Mouse (Mus musculus): ENCODE data around the gene Psip1.
"Not testable (repeated sequence)": the region's sequence is repeated elsewhere in the genome, so short reads cannot be mapped to it uniquely, and the experiment has no call there.

Gene Psip1

GRCm38 (mm10) chr4:83500154-83501036, 14.1 kb upstream of the Psip1 start:
- DNase-seq = no peak

- DNase-seq = not testable (repeated sequence)
Observed at GRCm38 (mm10) chr4:83497013-83497412, 10.8 kb upstream of the Psip1 start.

- DNase-seq = no peak
Observed at GRCm38 (mm10) chr4:83493112-83493511, 6.9 kb upstream of the Psip1 start.

DNA sequence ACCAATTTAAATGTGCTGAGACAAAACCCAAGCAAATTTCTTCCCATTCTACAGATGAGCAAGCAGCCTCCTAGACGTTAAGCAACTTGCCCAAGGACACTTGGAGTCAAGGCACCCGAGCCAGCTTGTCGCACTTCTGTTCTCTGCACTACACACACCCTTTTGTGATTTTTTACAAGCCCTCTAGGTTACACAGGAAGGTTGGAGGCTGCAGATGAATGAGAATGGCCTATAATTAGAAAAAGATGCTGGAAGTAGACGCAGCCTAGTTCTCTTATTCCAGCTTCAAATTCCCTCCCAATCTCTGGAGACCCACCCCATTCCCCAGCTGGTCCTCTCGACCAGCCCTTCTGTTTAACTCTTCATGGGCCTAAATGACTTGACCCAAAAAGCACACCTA, 2.9 kb upstream of the Psip1 start:
- DNase-seq = no peak

- peak; percentile 71 for DNase-seq
Observed at GRCm38 (mm10) chr4:83485735-83486116, 533 bp downstream of the Psip1 start.

GRCm38 (mm10) chr4:83485250-83485649, 1.0 kb downstream of the Psip1 start:
- no peak for DNase-seq

GRCm38 (mm10) chr4:83468208-83468607, 18.1 kb downstream of the Psip1 start:
- DNase-seq = no peak

- DNase-seq = no peak
Observed at GRCm38 (mm10) chr4:83467615-83468014, 18.6 kb downstream of the Psip1 start.

GRCm38 (mm10) chr4:83464827-83465226, 21.4 kb downstream of the Psip1 start:
- DNase-seq = no peak

DNA sequence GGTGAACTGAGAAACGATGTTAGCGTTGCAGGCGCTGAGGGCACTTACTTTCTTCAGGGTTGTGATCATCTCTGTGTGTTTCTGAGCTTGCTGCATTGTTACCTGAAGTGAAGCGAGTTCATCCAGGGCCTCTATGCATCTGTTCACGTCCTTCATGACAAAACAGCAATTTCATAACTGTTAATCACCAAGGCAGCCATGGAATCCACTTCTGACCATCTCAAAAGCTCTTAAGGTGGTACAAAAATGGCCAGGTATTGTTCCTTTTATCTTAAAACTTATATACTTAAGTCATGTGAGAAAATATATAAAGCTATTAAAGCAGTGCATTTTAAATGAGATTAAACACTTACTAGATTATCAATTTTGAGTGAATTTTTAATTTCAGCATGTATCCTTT, 26.2 kb downstream of the Psip1 start:
- no peak for DNase-seq

GRCm38 (mm10) chr4:83450785-83451184, 35.5 kb downstream of the Psip1 start:
- DNase-seq = no peak

- peak; percentile 9 for DNase-seq
Observed at GRCm38 (mm10) chr4:83441050-83441449, 45.2 kb downstream of the Psip1 start.

GRCm38 (mm10) chr4:83439045-83439444, 47.2 kb downstream of the Psip1 start:
- DNase-seq = no peak

GRCm38 (mm10) chr4:83438116-83438515, 48.1 kb downstream of the Psip1 start:
- DNase-seq = no peak

DNA sequence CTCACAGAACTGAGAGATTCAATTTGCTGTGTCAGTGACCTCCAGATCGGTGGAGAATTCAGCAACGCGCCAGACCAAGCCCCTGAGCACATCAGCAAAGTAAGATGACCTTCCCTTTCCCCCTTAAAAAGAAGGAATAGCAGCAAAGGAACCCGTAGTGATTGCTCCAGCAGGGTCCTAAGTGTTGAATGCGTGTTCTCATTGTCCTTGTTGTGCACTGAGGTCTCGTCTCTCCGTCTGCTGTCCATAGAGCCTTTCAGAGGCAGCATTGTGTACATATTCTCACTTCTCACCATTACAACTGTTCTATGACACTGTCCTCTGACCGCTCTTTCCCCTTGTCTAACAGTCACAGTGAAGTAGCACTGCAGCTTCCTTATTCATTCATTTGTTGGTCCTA, 49.9 kb downstream of the Psip1 start:
- no peak for DNase-seq

DNA sequence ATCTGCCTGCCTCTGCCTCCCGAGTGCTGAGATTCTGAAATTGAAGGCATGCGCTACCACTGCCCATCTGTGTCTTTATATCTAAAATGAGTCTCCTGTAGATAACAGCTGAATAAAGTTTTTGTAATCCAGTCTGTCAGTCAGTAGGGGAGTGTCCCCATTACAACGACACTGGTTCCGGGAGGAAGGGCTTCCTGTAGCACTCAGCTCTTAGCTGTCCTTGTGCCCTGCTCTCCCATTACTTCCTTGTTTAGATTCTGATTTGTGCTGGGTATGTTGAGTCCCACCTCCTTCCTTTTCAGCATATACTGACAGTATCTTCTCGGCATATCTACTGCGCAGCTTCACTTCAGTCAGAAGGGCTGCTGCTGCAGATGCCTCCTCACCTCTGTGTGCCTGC, 53.4 kb downstream of the Psip1 start:
- DNase-seq = no peak

DNA sequence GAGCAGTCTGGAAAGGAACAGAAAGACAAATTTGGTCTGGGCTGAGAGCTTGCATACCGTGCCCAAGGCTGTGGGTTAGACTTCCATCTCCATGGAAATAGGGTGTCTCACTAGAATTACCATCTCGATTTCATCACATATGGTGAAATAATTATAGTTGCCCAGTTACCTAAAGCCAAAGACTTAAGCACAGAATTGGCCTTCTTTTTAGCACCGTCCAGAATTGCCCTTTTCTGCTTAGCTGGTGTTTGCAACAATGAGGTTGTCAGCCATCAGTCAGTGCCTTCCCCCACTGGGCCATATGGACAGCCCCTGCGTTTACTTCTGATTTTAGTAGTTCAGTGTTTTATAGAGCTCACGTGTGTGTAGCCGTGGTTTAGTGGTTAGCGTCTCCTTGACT, 54.3 kb downstream of the Psip1 start:
- DNase-seq = no peak

- DNase-seq = no peak
Observed at GRCm38 (mm10) chr4:83428845-83429244, 57.4 kb downstream of the Psip1 start.

- DNase-seq = no peak
Observed at GRCm38 (mm10) chr4:83427696-83428095, 58.6 kb downstream of the Psip1 start.

- no peak for DNase-seq
Observed at GRCm38 (mm10) chr4:83427141-83427540, 59.1 kb downstream of the Psip1 start.

DNA sequence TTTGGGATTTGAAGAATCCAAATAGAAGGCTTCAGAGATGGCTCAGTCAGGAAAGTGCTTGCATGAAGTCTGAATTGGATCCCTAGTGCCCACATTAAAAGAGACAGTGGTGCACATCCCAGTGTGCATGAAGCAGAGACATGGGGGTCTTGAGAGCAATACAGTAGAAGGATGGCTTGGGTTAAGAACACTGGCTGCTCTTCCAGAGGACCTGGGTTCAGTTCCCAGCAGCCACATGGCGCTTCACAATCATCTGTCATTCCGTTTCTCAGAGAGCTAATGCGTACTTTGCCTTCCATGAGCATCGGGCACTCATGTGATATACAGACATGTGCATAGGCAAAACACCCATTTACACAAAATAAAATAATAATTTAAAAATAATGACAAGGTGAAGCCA, 61.1 kb downstream of the Psip1 start:
- no peak for DNase-seq

- DNase-seq = no peak
Observed at GRCm38 (mm10) chr4:83423641-83424040, 62.6 kb downstream of the Psip1 start.

DNA sequence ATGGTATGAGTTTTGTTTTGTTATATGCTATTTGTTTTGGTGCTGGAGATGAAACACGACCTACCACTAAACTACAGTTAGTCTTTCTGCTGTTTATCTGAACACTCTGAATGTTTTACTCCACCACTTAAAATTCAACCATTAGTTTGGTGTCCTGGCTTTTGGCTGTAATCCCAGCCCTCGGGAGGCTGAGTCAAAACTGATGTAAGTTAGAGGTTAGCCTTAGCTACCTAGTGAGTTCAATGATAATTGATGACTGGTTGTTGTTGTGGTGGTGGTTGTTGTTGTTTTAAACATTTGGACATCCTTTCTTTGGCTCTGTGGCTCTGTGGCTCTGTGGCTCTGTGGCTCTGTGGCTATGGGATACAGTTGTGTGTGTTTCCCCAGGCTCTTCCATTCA, 67.5 kb downstream of the Psip1 start:
- no peak for DNase-seq

DNA sequence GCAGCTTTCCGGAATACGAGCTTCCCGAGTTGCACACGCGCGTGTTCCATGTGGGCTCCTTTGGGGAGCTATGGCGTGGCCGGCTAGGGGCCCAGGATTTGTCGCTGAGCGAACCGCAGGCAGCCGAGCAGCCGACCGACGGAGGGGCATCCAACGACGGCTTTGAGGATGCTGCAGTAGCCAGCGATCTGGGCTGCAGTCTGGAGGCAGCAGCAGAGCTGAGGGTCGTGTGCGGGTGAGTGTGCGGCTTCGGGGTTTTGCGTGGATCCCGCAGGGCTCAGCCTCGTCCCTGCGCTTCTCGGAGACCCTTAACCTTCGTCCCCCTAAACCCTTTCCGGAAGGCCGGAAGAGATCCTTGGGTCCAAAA, 68.5 kb downstream of the Psip1 start:
- DNase-seq = no peak

DNA sequence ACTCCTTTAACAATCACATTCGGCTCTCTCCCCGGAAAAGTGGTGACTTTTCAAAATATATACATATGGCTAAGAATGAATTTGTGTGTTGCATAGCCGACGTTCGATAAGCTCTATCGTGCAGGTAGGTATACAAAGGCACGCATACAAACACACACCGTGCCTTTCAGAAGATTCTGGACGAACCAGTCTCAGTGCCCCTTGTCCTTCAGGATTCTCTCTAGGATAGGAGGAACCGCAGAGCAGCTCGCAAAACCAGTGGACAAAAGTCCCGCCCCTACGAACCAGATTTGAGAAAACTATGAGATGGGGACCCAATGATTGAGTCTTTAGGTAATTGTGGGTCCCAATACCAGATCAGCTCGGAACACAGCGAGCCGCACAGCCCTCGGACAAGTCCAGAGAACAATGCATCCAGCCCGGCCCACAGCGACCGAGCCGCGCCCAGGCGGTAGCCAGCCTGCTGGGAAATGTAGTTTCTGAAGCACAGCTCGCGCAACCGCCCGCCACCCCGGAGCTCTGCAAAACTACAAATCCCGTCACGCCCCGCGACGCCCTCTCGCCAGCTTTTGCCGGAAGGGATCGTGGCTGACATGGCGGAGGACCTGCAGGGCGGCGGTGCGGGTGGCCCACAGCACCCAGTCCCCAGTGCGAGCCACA, 69.0 kb downstream of the Psip1 start, which contains the start of gene Snapc3:
TSS of gene Snapc3 (plus strand) at position 565 of the 660 bp plus-strand sequence.
- DNase-seq = peak; percentile 97

Measured in kidney, adult 9 months (tissue).